Mouse (Mus musculus): ENCODE results near the gene Gm10135. TPM values are rescaled to one million over a fixed set of nuclear protein-coding genes. Genes with fewer than 3 reads are reported as not detected.
"Not testable (repeated sequence)": the region's sequence is repeated elsewhere in the genome, so short reads cannot be mapped to it uniquely, and the experiment has no call there.

The Gm10135 gene
- polyA plus RNA-seq, 1 experiment from 2014 or later: not detected

GRCm38 (mm10) chr5:72953996-72954604, 20.4 kb downstream of the Gm10135 start:
- Histone ChIP-seq H3K4me1 (no peaks in the 10 kb centered on the region), H3K9ac (no peak overlapping the region), H3K9me3 (replicated peaks) (no peaks in the 10 kb centered on the region), H3K36me3 (peaks cover 11% of the 10 kb centered on the region), H3K27ac (no peak overlapping the region), H3K4me3 (no peak overlapping the region), H3K27me3 (no peaks in the 10 kb centered on the region), H3K4me2 (replicated peaks) (no peak overlapping the region)
- ATAC-seq (ENCODE audit: low FRiP score): no peak
- WGBS: 86% methylated on average over 3 of the region's 3 CpGs

- H3K9me3 ChIP-seq (replicated peaks): no peaks in the 10 kb centered on the region
- H3K36me3 ChIP-seq: peaks cover 11% of the 10 kb centered on the region
- no peak overlapping the region for H3K4me3 ChIP-seq
- no peak for ATAC-seq (ENCODE audit: low FRiP score)
- H3K27ac ChIP-seq: no peak overlapping the region
- no peaks in the 10 kb centered on the region for H3K27me3 ChIP-seq
- no peak overlapping the region for H3K4me2 ChIP-seq (replicated peaks)
- WGBS: 85% methylated on average over 2 of the region's 2 CpGs
- no peaks in the 10 kb centered on the region for H3K4me1 ChIP-seq
- H3K9ac ChIP-seq: no peak overlapping the region
These were observed 24.2 kb downstream of the Gm10135 start for GRCm38 (mm10) chr5:72950252-72950651.

- no peak overlapping the region for H3K4me2 ChIP-seq (replicated peaks)
- no peak for ATAC-seq (ENCODE audit: low FRiP score)
- H3K27me3 ChIP-seq: no peaks in the 10 kb centered on the region
- no peaks in the 10 kb centered on the region for H3K9me3 ChIP-seq (replicated peaks)
- H3K9ac ChIP-seq: no peak overlapping the region
- no peak overlapping the region for H3K27ac ChIP-seq
- 90% methylated on average over 1 of the region's 1 CpGs for WGBS
- no peaks in the 10 kb centered on the region for H3K4me1 ChIP-seq
- H3K4me3 ChIP-seq: no peak overlapping the region
- peaks cover 13% of the 10 kb centered on the region for H3K36me3 ChIP-seq
These were observed 26.4 kb downstream of the Gm10135 start for GRCm38 (mm10) chr5:72948136-72948535.

GRCm38 (mm10) chr5:72940906-72941432, 33.5 kb downstream of the Gm10135 start:
- H3K4me1 ChIP-seq: no peaks in the 10 kb centered on the region
- H3K4me2 ChIP-seq (replicated peaks): no peak overlapping the region
- no peak for ATAC-seq (ENCODE audit: low FRiP score)
- H3K27ac ChIP-seq: no peak overlapping the region
- H3K9ac ChIP-seq: no peak overlapping the region
- H3K36me3 ChIP-seq: 0 out of 2 replicates have a peak, but pooled peaks cover 3% of the 10 kb centered on the region
- no peak overlapping the region for H3K4me3 ChIP-seq
- 92% methylated on average over 5 of the region's 5 CpGs for WGBS
- no peaks in the 10 kb centered on the region for H3K9me3 ChIP-seq (replicated peaks)
- H3K27me3 ChIP-seq: no peaks in the 10 kb centered on the region

GRCm38 (mm10) chr5:72939311-72939710, 35.2 kb downstream of the Gm10135 start:
- WGBS: 92% methylated on average over 2 of the region's 2 CpGs
- Histone ChIP-seq H3K9me3 (replicated peaks) (no peaks in the 10 kb centered on the region), H3K9ac (no peak overlapping the region), H3K4me3 (no peak overlapping the region), H3K36me3 (0 out of 2 replicates have a peak, but pooled peaks cover 3% of the 10 kb centered on the region), H3K4me2 (replicated peaks) (no peak overlapping the region), H3K4me1 (no peaks in the 10 kb centered on the region), H3K27me3 (no peaks in the 10 kb centered on the region), H3K27ac (no peak overlapping the region)
- no peak for ATAC-seq (ENCODE audit: low FRiP score)

- H3K36me3 ChIP-seq; H3K27me3 ChIP-seq; H3K4me3 ChIP-seq; H3K9me3 ChIP-seq (replicated peaks); ATAC-seq (ENCODE audit: low FRiP score); H3K4me1 ChIP-seq; H3K27ac ChIP-seq; H3K4me2 ChIP-seq (replicated peaks); H3K9ac ChIP-seq: not testable (repeated sequence)
- 94% methylated on average over 3 of the region's 3 CpGs for WGBS
These were observed 36.1 kb downstream of the Gm10135 start for GRCm38 (mm10) chr5:72938421-72938820.

GRCm38 (mm10) chr5:72933026-72933675, 41.4 kb downstream of the Gm10135 start:
- Histone ChIP-seq H3K27me3 (no peaks in the 10 kb centered on the region), H3K4me3 (no peak overlapping the region), H3K9me3 (replicated peaks) (no peaks in the 10 kb centered on the region), H3K4me2 (replicated peaks) (no peak overlapping the region), H3K27ac (no peak overlapping the region), H3K36me3 (0 out of 2 replicates have a peak, but pooled peaks cover 3% of the 10 kb centered on the region), H3K4me1 (no peaks in the 10 kb centered on the region), H3K9ac (no peak overlapping the region)
- WGBS: 94% methylated on average over 17 of the region's 17 CpGs
- no peak for ATAC-seq (ENCODE audit: low FRiP score)

- no peak overlapping the region for H3K27ac ChIP-seq
- H3K4me3 ChIP-seq: no peak overlapping the region
- no peak for ATAC-seq (ENCODE audit: low FRiP score)
- H3K9me3 ChIP-seq (replicated peaks): no peaks in the 10 kb centered on the region
- H3K9ac ChIP-seq: no peak overlapping the region
- no peaks in the 10 kb centered on the region for H3K4me1 ChIP-seq
- no peak overlapping the region for H3K4me2 ChIP-seq (replicated peaks)
- no peaks in the 10 kb centered on the region for H3K27me3 ChIP-seq
- H3K36me3 ChIP-seq: no peaks in the 10 kb centered on the region
These were observed 47.4 kb downstream of the Gm10135 start for GRCm38 (mm10) chr5:72927074-72927473.

GRCm38 (mm10) chr5:72922796-72923195, 51.7 kb downstream of the Gm10135 start:
- no peak overlapping the region for H3K9ac ChIP-seq
- no peak overlapping the region for H3K4me2 ChIP-seq (replicated peaks)
- H3K9me3 ChIP-seq (replicated peaks): no peaks in the 10 kb centered on the region
- WGBS: 87% methylated on average over 3 of the region's 3 CpGs
- no peak overlapping the region for H3K4me3 ChIP-seq
- H3K27ac ChIP-seq: no peak overlapping the region
- H3K27me3 ChIP-seq: no peaks in the 10 kb centered on the region
- ATAC-seq (ENCODE audit: low FRiP score): no peak
- no peaks in the 10 kb centered on the region for H3K4me1 ChIP-seq
- H3K36me3 ChIP-seq: no peaks in the 10 kb centered on the region

GRCm38 (mm10) chr5:72921171-72921570, 53.3 kb downstream of the Gm10135 start:
- H3K9me3 ChIP-seq (replicated peaks): no peaks in the 10 kb centered on the region
- no peaks in the 10 kb centered on the region for H3K27me3 ChIP-seq
- no peak overlapping the region for H3K27ac ChIP-seq
- WGBS: 91% methylated on average over 8 of the region's 8 CpGs
- peaks cover 12% of the 10 kb centered on the region for H3K4me1 ChIP-seq
- H3K9ac ChIP-seq: no peak overlapping the region
- no peak overlapping the region for H3K4me3 ChIP-seq
- H3K36me3 ChIP-seq: no peaks in the 10 kb centered on the region
- no peak overlapping the region for H3K4me2 ChIP-seq (replicated peaks)
- no peak for ATAC-seq (ENCODE audit: low FRiP score)

GRCm38 (mm10) chr5:72920416-72920815, 54.1 kb downstream of the Gm10135 start:
- Histone ChIP-seq H3K4me2 (replicated peaks) (no peak overlapping the region), H3K9me3 (replicated peaks) (no peaks in the 10 kb centered on the region), H3K36me3 (no peaks in the 10 kb centered on the region), H3K27me3 (no peaks in the 10 kb centered on the region), H3K4me3 (no peak overlapping the region), H3K9ac (no peak overlapping the region), H3K4me1 (peaks cover 16% of the 10 kb centered on the region), H3K27ac (no peak overlapping the region)
- no peak for ATAC-seq (ENCODE audit: low FRiP score)
- 92% methylated on average over 4 of the region's 4 CpGs for WGBS

GRCm38 (mm10) chr5:72916851-72917250, 57.7 kb downstream of the Gm10135 start:
- 81% methylated on average over 1 of the region's 1 CpGs for WGBS
- Histone ChIP-seq H3K27me3 (no peaks in the 10 kb centered on the region), H3K9ac (no peak overlapping the region), H3K9me3 (replicated peaks) (no peaks in the 10 kb centered on the region), H3K27ac (no peak overlapping the region), H3K4me1 (peaks cover 24% of the 10 kb centered on the region), H3K4me3 (0 out of 2 replicates have a peak overlapping the region, but pooled peaks have one; percentile 88), H3K36me3 (no peaks in the 10 kb centered on the region), H3K4me2 (replicated peaks) (peak overlapping the region; percentile 65)
- ATAC-seq (ENCODE audit: low FRiP score): no peak

GRCm38 (mm10) chr5:72916048-72916447, 58.5 kb downstream of the Gm10135 start:
- Histone ChIP-seq H3K4me1 (peaks cover 24% of the 10 kb centered on the region), H3K9me3 (replicated peaks) (no peaks in the 10 kb centered on the region), H3K4me2 (replicated peaks) (peak overlapping the region; percentile 65), H3K27me3 (no peaks in the 10 kb centered on the region), H3K9ac (peak overlapping the region; percentile 98), H3K27ac (no peak overlapping the region), H3K4me3 (peak overlapping the region; percentile 88), H3K36me3 (no peaks in the 10 kb centered on the region)
- no peak for ATAC-seq (ENCODE audit: low FRiP score)
- 54% methylated on average over 4 of the region's 4 CpGs for whole genome bisulfite sequencing

Measured in hindbrain, embryonic 12.5 days (tissue).